In the genomic region with DNA sequence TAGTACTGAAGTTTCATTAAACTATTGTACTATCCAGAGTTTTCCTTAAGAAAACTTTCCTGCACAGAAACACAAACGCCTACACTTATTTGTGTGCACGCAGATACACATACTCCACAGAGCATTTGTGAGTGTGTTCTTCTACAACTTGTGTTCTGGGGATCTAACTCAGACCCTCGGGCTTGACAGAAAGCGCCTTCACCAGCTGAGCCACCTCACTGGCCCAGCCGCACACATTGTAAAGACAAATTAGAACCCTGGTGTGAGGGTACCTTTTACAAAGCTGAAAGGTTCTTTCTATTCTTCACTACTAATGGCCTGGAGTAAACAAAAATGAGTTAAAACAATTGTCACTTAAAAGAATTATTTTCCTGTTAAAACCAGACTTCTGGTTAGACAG, we compare ENCODE assay signal across 12 mouse cellular contexts. TPM values are rescaled to one million over a fixed set of nuclear protein-coding genes. Genes with fewer than 3 reads are reported as not detected.
DNase-seq lines count a peak whose midpoint lies in the region; ATAC-seq and TF ChIP-seq lines count a peak whose summit lies in the region.
"Had no signal": no experiment of that assay in that cellular context is flagged by ENCODE, and none has a peak within 500 bp of the region (broad histone marks: within the 10 kb centered on the region; RNA-seq: fewer than 3 reads in every experiment).

No protein-coding gene starts in this region.

- peak overlapping the region; percentile 68 for H3K4me2 ChIP-seq in hindbrain, embryonic 14.5 days (replicated peaks)
- no peak overlapping the region for H3K4me2 ChIP-seq in hindbrain, embryonic 16.5 days (ENCODE audit: low read length)
- 0 out of 2 replicates have a peak overlapping the region, but pooled peaks have one; percentile 8 for H3K4me2 ChIP-seq in forebrain, embryonic 16.5 days (ENCODE audit: low read length)
- peak overlapping the region; percentile 65; the same call in 1 of the 2 replicates for H3K4me2 ChIP-seq in midbrain, embryonic 14.5 days (ENCODE audit: low read length)

- no peak for TF ChIP-seq CTCF in bone marrow macrophage, adult 2 months (IDR thresholded peaks at IDR 0.05; ENCODE audit: low read depth, low read length)

- no peak for DNase-seq in hindbrain, embryonic 14.5 days (ENCODE audit: low spot score)
- DNase-seq in midbrain, embryonic 14.5 days = no peak
- DNase-seq in retina, postnatal 1 day = no peak
- no peak for DNase-seq in layer of hippocampus, adult 18-20 months (ENCODE audit: low spot score in 2 of 2)
- DNase-seq: cerebellum, adult 9-11 months; kidney, adult 8-10 months; right cerebral cortex, postnatal 4 days; thymus, postnatal 36 days had no signal

- no peaks in the 10 kb centered on the region for H3K27me3 ChIP-seq in hindbrain, embryonic 14.5 days (ENCODE audit: control insufficient read depth, insufficient read depth, low read length)
- H3K27me3 ChIP-seq in hindbrain, embryonic 16.5 days (replicated peaks; ENCODE audit: control insufficient read depth, insufficient read depth, low read length) = no peaks in the 10 kb centered on the region
- no peaks in the 10 kb centered on the region for H3K27me3 ChIP-seq in forebrain, embryonic 16.5 days (replicated peaks; ENCODE audit: control insufficient read depth, insufficient read depth, low read length)
- H3K27me3 ChIP-seq in midbrain, embryonic 14.5 days (ENCODE audit: control insufficient read depth, insufficient read depth, low read length) = no peaks in the 10 kb centered on the region

- no peak overlapping the region for H3K4me3 ChIP-seq in hindbrain, embryonic 14.5 days (replicated peaks; ENCODE audit: low read length)
- H3K4me3 ChIP-seq in hindbrain, embryonic 16.5 days (ENCODE audit: low read length) = no peak overlapping the region
- H3K4me3 ChIP-seq in bone marrow macrophage, adult 2 months (ENCODE audit: insufficient read depth, low read length) = peak overlapping the region; percentile 16; the same call in 1 of the 2 replicates
- no peak overlapping the region for H3K4me3 ChIP-seq in forebrain, embryonic 16.5 days (replicated peaks; ENCODE audit: low read length)
- H3K4me3 ChIP-seq in midbrain, embryonic 14.5 days (replicated peaks; ENCODE audit: low read depth, low read length) = no peak overlapping the region

- H3K9me3 ChIP-seq in hindbrain, embryonic 14.5 days (ENCODE audit: control insufficient read depth, low read length) = no peaks in the 10 kb centered on the region
- no peaks in the 10 kb centered on the region for H3K9me3 ChIP-seq in hindbrain, embryonic 16.5 days (ENCODE audit: control insufficient read depth, low read length)
- no peaks in the 10 kb centered on the region for H3K9me3 ChIP-seq in forebrain, embryonic 16.5 days (ENCODE audit: control insufficient read depth, low read length)
- no peaks in the 10 kb centered on the region for H3K9me3 ChIP-seq in midbrain, embryonic 14.5 days (ENCODE audit: control insufficient read depth, low read length)

- 71% methylated on average over 5 of the region's 5 CpGs for WGBS in hindbrain, embryonic 14.5 days
- WGBS in hindbrain, embryonic 16.5 days = 63% methylated on average over 5 of the region's 5 CpGs
- WGBS in forebrain, embryonic 16.5 days = 53% methylated on average over 5 of the region's 5 CpGs
- 84% methylated on average over 5 of the region's 5 CpGs for WGBS in midbrain, embryonic 14.5 days

- no peak for ATAC-seq in hindbrain, embryonic 14.5 days (ENCODE audit: low FRiP score)
- ATAC-seq in hindbrain, embryonic 16.5 days = no peak
- ATAC-seq in forebrain, embryonic 16.5 days = no peak
- ATAC-seq in midbrain, embryonic 14.5 days (ENCODE audit: low FRiP score, low TSS enrichment) = no peak
- no peak for ATAC-seq in frontal cortex, adult (ENCODE audit: low TSS enrichment)

- TF ChIP-seq POLR2A in bone marrow macrophage, adult 2 months (IDR thresholded peaks at IDR 0.05; ENCODE audit: borderline replicate concordance, low read depth, low read length) = no peak

- peaks cover 30% of the 10 kb centered on the region for H3K4me1 ChIP-seq in hindbrain, embryonic 14.5 days (replicated peaks; ENCODE audit: control insufficient read depth, insufficient read depth, low read length)
- H3K4me1 ChIP-seq in hindbrain, embryonic 16.5 days (ENCODE audit: control insufficient read depth, insufficient read depth, low read depth, low read length) = peaks cover 19% of the 10 kb centered on the region
- H3K4me1 ChIP-seq in bone marrow macrophage, adult 2 months (ENCODE audit: control insufficient read depth, insufficient read depth, low read length) = peaks cover 18% of the 10 kb centered on the region
- peaks cover 17% of the 10 kb centered on the region for H3K4me1 ChIP-seq in forebrain, embryonic 16.5 days (replicated peaks; ENCODE audit: control insufficient read depth, insufficient read depth, low read length)
- H3K4me1 ChIP-seq in midbrain, embryonic 14.5 days (ENCODE audit: control insufficient read depth, insufficient read depth, low read length) = peaks cover 24% of the 10 kb centered on the region

- 0 out of 2 replicates have a peak overlapping the region, but pooled peaks have one; percentile 5 for H3K9ac ChIP-seq in hindbrain, embryonic 14.5 days
- no peak overlapping the region for H3K9ac ChIP-seq in hindbrain, embryonic 16.5 days (ENCODE audit: low read depth, low read length)
- H3K9ac ChIP-seq in forebrain, embryonic 16.5 days (replicated peaks; ENCODE audit: low read depth, low read length) = no peak overlapping the region
- no peak overlapping the region for H3K9ac ChIP-seq in midbrain, embryonic 14.5 days (replicated peaks; ENCODE audit: low read length)

- peaks cover 34% of the 10 kb centered on the region for H3K36me3 ChIP-seq in hindbrain, embryonic 14.5 days (replicated peaks; ENCODE audit: control insufficient read depth, insufficient read depth)
- peaks cover 16% of the 10 kb centered on the region for H3K36me3 ChIP-seq in hindbrain, embryonic 16.5 days (ENCODE audit: control insufficient read depth, insufficient read depth, low read length)
- H3K36me3 ChIP-seq in forebrain, embryonic 16.5 days (ENCODE audit: control insufficient read depth, insufficient read depth) = peaks cover 8% of the 10 kb centered on the region
- H3K36me3 ChIP-seq in midbrain, embryonic 14.5 days (ENCODE audit: control insufficient read depth, insufficient read depth, low read length) = peaks cover 30% of the 10 kb centered on the region

- no peak overlapping the region for H3K27ac ChIP-seq in hindbrain, embryonic 14.5 days
- H3K27ac ChIP-seq in hindbrain, embryonic 16.5 days (ENCODE audit: low read depth, low read length) = no peak overlapping the region
- no peak overlapping the region for H3K27ac ChIP-seq in bone marrow macrophage, adult 2 months (ENCODE audit: insufficient read depth, low read depth, low read length)
- H3K27ac ChIP-seq in forebrain, embryonic 16.5 days (ENCODE audit: low read length) = no peak overlapping the region
- no peak overlapping the region for H3K27ac ChIP-seq in midbrain, embryonic 14.5 days (replicated peaks; ENCODE audit: low read depth, low read length)

RNA-seq across cellular contexts. Expression of gene Zfp706, which starts 2.7 kb away (rescaled TPM):
- 424 and 425 TPM in 2 replicates for polyA plus RNA-seq in hindbrain, embryonic 14.5 days (2014; fragmentation: Nextera tagmentation; extraction: Ambion mirVana)
- polyA plus RNA-seq in hindbrain, embryonic 16.5 days (2015; fragmentation: Nextera tagmentation; extraction: Ambion mirVana) = 433 and 435 TPM in 2 replicates
- 176 and 194 TPM in 2 replicates for polyA plus RNA-seq in bone marrow macrophage, adult 2 months (2012; ENCODE audit: insufficient read depth, insufficient read length, missing spikeins)
- 479 and 536 TPM in 2 replicates for polyA plus RNA-seq in forebrain, embryonic 16.5 days (2015; fragmentation: Nextera tagmentation; extraction: Ambion mirVana)
- 416 and 455 TPM in 2 replicates for polyA plus RNA-seq in midbrain, embryonic 14.5 days (2014; fragmentation: Nextera tagmentation; extraction: Ambion mirVana)
- 100 to 1,000 TPM; 286 to 290 TPM for total RNA-seq in layer of hippocampus, adult 18-20 months (2021)
